Mouse (Mus musculus): ENCODE measurements around the gene Inafm2.

Inafm2 gene

GRCm38 (mm10) chr2:118726873-118727272 is 18.7 kb upstream of the Inafm2 start:
- DNase-seq (ENCODE audit: low spot score): no peak

GRCm38 (mm10) chr2:118727911-118728310 is 17.6 kb upstream of the Inafm2 start:
- DNase-seq (ENCODE audit: low spot score): no peak

- no peak for DNase-seq (ENCODE audit: low spot score)
Observed at GRCm38 (mm10) chr2:118728337-118728736, 17.2 kb upstream of the Inafm2 start, which contains the start of gene Plcb2. Gene Plcb2, minus strand, starts transcription at chr2:118728438.

- DNase-seq (ENCODE audit: low spot score): no peak
Observed at GRCm38 (mm10) chr2:118729194-118729593, 16.4 kb upstream of the Inafm2 start.

- DNase-seq (ENCODE audit: low spot score): no peak
Observed at GRCm38 (mm10) chr2:118729816-118730621, 15.5 kb upstream of the Inafm2 start.

GRCm38 (mm10) chr2:118730622-118730915 is 15.0 kb upstream of the Inafm2 start:
- DNase-seq (ENCODE audit: low spot score): no peak

GRCm38 (mm10) chr2:118731981-118732380 is 13.6 kb upstream of the Inafm2 start:
- DNase-seq (ENCODE audit: low spot score): no peak

- DNase-seq (ENCODE audit: low spot score): no peak
Observed at GRCm38 (mm10) chr2:118733341-118733740, 12.2 kb upstream of the Inafm2 start.

GRCm38 (mm10) chr2:118740341-118740740 is 5.2 kb upstream of the Inafm2 start:
- DNase-seq (ENCODE audit: low spot score): no peak

GRCm38 (mm10) chr2:118741183-118741582 is 4.4 kb upstream of the Inafm2 start:
- no peak for DNase-seq (ENCODE audit: low spot score)

GRCm38 (mm10) chr2:118743261-118743943 is 2.2 kb upstream of the Inafm2 start:
- DNase-seq (ENCODE audit: low spot score): no peak

- no peak for DNase-seq (ENCODE audit: low spot score)
Observed at GRCm38 (mm10) chr2:118744621-118745020, 937 bp upstream of the Inafm2 start.

- no peak for DNase-seq (ENCODE audit: low spot score)
Observed at GRCm38 (mm10) chr2:118745915-118746901, 650 bp downstream of the Inafm2 start.

- DNase-seq (ENCODE audit: low spot score): no peak
Observed at GRCm38 (mm10) chr2:118747301-118747960, 1.9 kb downstream of the Inafm2 start.

- DNase-seq (ENCODE audit: low spot score): no peak
Observed at GRCm38 (mm10) chr2:118749341-118749884, 3.9 kb downstream of the Inafm2 start.

- no peak for DNase-seq (ENCODE audit: low spot score)
Observed at GRCm38 (mm10) chr2:118750476-118750875, 4.9 kb downstream of the Inafm2 start.

- DNase-seq (ENCODE audit: low spot score): no peak
Observed at GRCm38 (mm10) chr2:118751896-118752791, 6.6 kb downstream of the Inafm2 start.

- DNase-seq (ENCODE audit: low spot score): no peak
Observed at GRCm38 (mm10) chr2:118752792-118753108, 7.2 kb downstream of the Inafm2 start.

- no peak for DNase-seq (ENCODE audit: low spot score)
Observed at GRCm38 (mm10) chr2:118754143-118754542, 8.6 kb downstream of the Inafm2 start.

- no peak for DNase-seq (ENCODE audit: low spot score)
Observed at GRCm38 (mm10) chr2:118755407-118755806, 9.8 kb downstream of the Inafm2 start.

- no peak for DNase-seq (ENCODE audit: low spot score)
Observed at GRCm38 (mm10) chr2:118756103-118756502, 10.5 kb downstream of the Inafm2 start.

Data from layer of hippocampus, adult 9-10 months (tissue).